In genomic region chr16:87984201-87984870, GRCm38 (mm10) we compare ENCODE assay signal across 22 mouse cellular contexts.
A peak's percentile ranks its signal among the peaks of the same experiment; 100 is the strongest.
DNase-seq lines count a peak whose midpoint lies in the region; ATAC-seq lines count a peak whose summit lies in the region.
"Had no signal": no experiment of that assay in that cellular context is flagged by ENCODE, and none has a peak within 500 bp of the region (broad histone marks: within the 10 kb centered on the region; RNA-seq: fewer than 3 reads in every experiment).

No protein-coding gene starts in this region.

- H3K9ac ChIP-seq in midbrain, embryonic 11.5 days (ENCODE audit: low read length): no peak overlapping the region
- H3K9ac ChIP-seq in midbrain, embryonic 16.5 days (ENCODE audit: low read depth, low read length): no peak overlapping the region
- no peak overlapping the region for H3K9ac ChIP-seq in forebrain, embryonic 15.5 days (replicated peaks)
- no peak overlapping the region for H3K9ac ChIP-seq in hindbrain, embryonic 14.5 days
- H3K9ac ChIP-seq in neural tube, embryonic 13.5 days: no peak overlapping the region
- H3K9ac ChIP-seq: embryonic facial prominence, embryonic 13.5 days; intestine, embryonic 15.5 days; midbrain, embryonic 12.5 days had no signal

- no peaks in the 10 kb centered on the region for H3K36me3 ChIP-seq in midbrain, embryonic 11.5 days (ENCODE audit: control insufficient read depth, insufficient read depth, low read length)
- H3K36me3 ChIP-seq in midbrain, embryonic 16.5 days (ENCODE audit: control insufficient read depth, insufficient read depth, low read length): no peaks in the 10 kb centered on the region
- H3K36me3 ChIP-seq in forebrain, embryonic 15.5 days: no peaks in the 10 kb centered on the region
- no peaks in the 10 kb centered on the region for H3K36me3 ChIP-seq in hindbrain, embryonic 14.5 days (replicated peaks; ENCODE audit: control insufficient read depth, insufficient read depth)
- H3K36me3 ChIP-seq in neural tube, embryonic 13.5 days: no peaks in the 10 kb centered on the region
- H3K36me3 ChIP-seq: embryonic facial prominence, embryonic 13.5 days; intestine, embryonic 15.5 days; limb, embryonic 10.5 days; midbrain, embryonic 12.5 days had no signal

- no peak overlapping the region for H3K4me3 ChIP-seq in midbrain, embryonic 11.5 days (ENCODE audit: low read depth, low read length)
- H3K4me3 ChIP-seq in midbrain, embryonic 16.5 days (ENCODE audit: low read depth, low read length): no peak overlapping the region
- H3K4me3 ChIP-seq in forebrain, embryonic 15.5 days: no peak overlapping the region
- H3K4me3 ChIP-seq in hindbrain, embryonic 14.5 days (replicated peaks; ENCODE audit: low read length): no peak overlapping the region
- H3K4me3 ChIP-seq in neural tube, embryonic 13.5 days: no peak overlapping the region
- H3K4me3 ChIP-seq: embryonic facial prominence, embryonic 13.5 days; erythroblast, embryonic 14.5 days; gastrocnemius, adult 2 months; intestine, embryonic 15.5 days; limb, embryonic 10.5 days; midbrain, embryonic 12.5 days had no signal

- ATAC-seq in midbrain, embryonic 11.5 days (ENCODE audit: low FRiP score): no peak
- ATAC-seq in midbrain, embryonic 16.5 days: no peak
- ATAC-seq in forebrain, embryonic 15.5 days (replicated peaks): peak; percentile 80
- ATAC-seq in hindbrain, embryonic 14.5 days (ENCODE audit: low FRiP score): peak; percentile 77
- ATAC-seq in neural tube, embryonic 13.5 days (ENCODE audit: low read depth): peak; percentile 84
- ATAC-seq: intestine, embryonic 15.5 days had no signal

- H3K4me1 ChIP-seq in midbrain, embryonic 11.5 days (ENCODE audit: control insufficient read depth, insufficient read depth, low read length): peaks cover 6% of the 10 kb centered on the region; the same call in 1 of the 2 replicates
- H3K4me1 ChIP-seq in midbrain, embryonic 16.5 days (ENCODE audit: control insufficient read depth, insufficient read depth, low read length): no peaks in the 10 kb centered on the region; the same call in 1 of the 2 replicates
- peaks cover 9% of the 10 kb centered on the region for H3K4me1 ChIP-seq in forebrain, embryonic 15.5 days
- H3K4me1 ChIP-seq in hindbrain, embryonic 14.5 days (replicated peaks; ENCODE audit: control insufficient read depth, insufficient read depth, low read length): peaks cover 13% of the 10 kb centered on the region
- H3K4me1 ChIP-seq in neural tube, embryonic 13.5 days (replicated peaks): peaks cover 12% of the 10 kb centered on the region
- H3K4me1 ChIP-seq: embryonic facial prominence, embryonic 13.5 days; intestine, embryonic 15.5 days; limb, embryonic 10.5 days had no signal

- DNase-seq in midbrain, embryonic 11.5 days (ENCODE audit: low spot score, missing footprints): peak; percentile 33
- no peak for DNase-seq in hindbrain, embryonic 14.5 days (ENCODE audit: low spot score)
- no peak for DNase-seq in ovary, postnatal 36 days (ENCODE audit: low spot score)
- no peak for DNase-seq in right cerebral cortex, postnatal 36 days (ENCODE audit: low spot score in 2 of 2)
- no peak for DNase-seq in kidney, adult 8-10 months
- DNase-seq: adrenal gland, postnatal 25 days; cerebellum, postnatal 14 days; gastrocnemius, adult 2 months; heart, postnatal 4 days; kidney, adult 9 months; kidney, postnatal 14 days; thymus, adult 18-20 months; thymus, postnatal 4 days had no signal

- H3K4me2 ChIP-seq in midbrain, embryonic 11.5 days: no peak overlapping the region
- H3K4me2 ChIP-seq in midbrain, embryonic 16.5 days (ENCODE audit: low read length): no peak overlapping the region
- no peak overlapping the region for H3K4me2 ChIP-seq in forebrain, embryonic 15.5 days (replicated peaks)
- no peak overlapping the region for H3K4me2 ChIP-seq in hindbrain, embryonic 14.5 days (replicated peaks)
- H3K4me2 ChIP-seq in neural tube, embryonic 13.5 days: no peak overlapping the region
- H3K4me2 ChIP-seq: embryonic facial prominence, embryonic 13.5 days; intestine, embryonic 15.5 days; midbrain, embryonic 12.5 days had no signal

- no peak overlapping the region for H3K27ac ChIP-seq in midbrain, embryonic 11.5 days (ENCODE audit: low read depth, low read length)
- H3K27ac ChIP-seq in midbrain, embryonic 16.5 days (ENCODE audit: low read length): no peak overlapping the region
- peak overlapping the region; percentile 34; the same call in 1 of the 2 replicates for H3K27ac ChIP-seq in forebrain, embryonic 15.5 days (replicated peaks)
- H3K27ac ChIP-seq in hindbrain, embryonic 14.5 days: 0 out of 2 replicates have a peak overlapping the region, but pooled peaks have one; percentile 26
- no peak overlapping the region for H3K27ac ChIP-seq in neural tube, embryonic 13.5 days (replicated peaks)
- H3K27ac ChIP-seq: embryonic facial prominence, embryonic 13.5 days; gastrocnemius, adult 2 months; intestine, embryonic 15.5 days; limb, embryonic 10.5 days; macrophage; midbrain, embryonic 12.5 days had no signal

- H3K9me3 ChIP-seq in midbrain, embryonic 11.5 days (ENCODE audit: control insufficient read depth, low read length): no peaks in the 10 kb centered on the region
- H3K9me3 ChIP-seq in midbrain, embryonic 16.5 days (replicated peaks; ENCODE audit: control insufficient read depth, low read length, poor library complexity, severe bottlenecking): no peaks in the 10 kb centered on the region
- H3K9me3 ChIP-seq in forebrain, embryonic 15.5 days: no peaks in the 10 kb centered on the region
- no peaks in the 10 kb centered on the region for H3K9me3 ChIP-seq in hindbrain, embryonic 14.5 days (ENCODE audit: control insufficient read depth, low read length)
- no peaks in the 10 kb centered on the region for H3K9me3 ChIP-seq in neural tube, embryonic 13.5 days
- H3K9me3 ChIP-seq: embryonic facial prominence, embryonic 13.5 days; intestine, embryonic 15.5 days; limb, embryonic 10.5 days; midbrain, embryonic 12.5 days had no signal

- no peaks in the 10 kb centered on the region; the same call in 1 of the 2 replicates for H3K27me3 ChIP-seq in midbrain, embryonic 11.5 days (ENCODE audit: control insufficient read depth, insufficient read depth, low read length)
- no peaks in the 10 kb centered on the region for H3K27me3 ChIP-seq in midbrain, embryonic 16.5 days (ENCODE audit: control insufficient read depth, insufficient read depth, low read depth, low read length)
- no peaks in the 10 kb centered on the region for H3K27me3 ChIP-seq in forebrain, embryonic 15.5 days
- H3K27me3 ChIP-seq in hindbrain, embryonic 14.5 days (ENCODE audit: control insufficient read depth, insufficient read depth, low read length): no peaks in the 10 kb centered on the region
- 0 out of 2 replicates have a peak, but pooled peaks cover 4% of the 10 kb centered on the region for H3K27me3 ChIP-seq in neural tube, embryonic 13.5 days
- H3K27me3 ChIP-seq: embryonic facial prominence, embryonic 13.5 days; intestine, embryonic 15.5 days; midbrain, embryonic 12.5 days had no signal

Comparison
In these comparisons a context has a peak if more than half of its experiments do, and no peak if none do; other contexts are left out.
1. ATAC-seq: peak in forebrain, embryonic 15.5 days (single experiment), hindbrain, embryonic 14.5 days (single experiment) and neural tube, embryonic 13.5 days (single experiment); none in midbrain, embryonic 11.5 days (single experiment) and midbrain, embryonic 16.5 days (single experiment).
2. H3K27ac ChIP-seq: peak in forebrain, embryonic 15.5 days (single experiment) and hindbrain, embryonic 14.5 days (single experiment); none in midbrain, embryonic 11.5 days (single experiment), midbrain, embryonic 16.5 days (single experiment) and neural tube, embryonic 13.5 days (single experiment).